Mouse (Mus musculus): ENCODE results near the gene Chst11.
"Not testable (repeated sequence)": the region's sequence is repeated elsewhere in the genome, so short reads cannot be mapped to it uniquely, and the experiment has no call there.

Chst11 gene

GRCm38 (mm10) chr10:83117851-83118250 is 132.6 kb downstream of the Chst11 start:
- no peak for DNase-seq

- DNase-seq = no peak
These were observed 133.3 kb downstream of the Chst11 start for GRCm38 (mm10) chr10:83118613-83119012.

GRCm38 (mm10) chr10:83119016-83119415 is 133.7 kb downstream of the Chst11 start:
- DNase-seq = peak in 1 of 2 experiments; percentile 49

GRCm38 (mm10) chr10:83119461-83119860 is 134.2 kb downstream of the Chst11 start:
- DNase-seq = not testable (repeated sequence)

- DNase-seq = no peak
These were observed 134.6 kb downstream of the Chst11 start for GRCm38 (mm10) chr10:83119909-83120308.

- no peak for DNase-seq
These were observed 135.6 kb downstream of the Chst11 start for GRCm38 (mm10) chr10:83120938-83121337.

- no peak for DNase-seq
These were observed 139.3 kb downstream of the Chst11 start for GRCm38 (mm10) chr10:83124560-83124959.

- peak; percentile 83 to 87 for DNase-seq
These were observed 141.1 kb downstream of the Chst11 start for GRCm38 (mm10) chr10:83126447-83126846.

GRCm38 (mm10) chr10:83128435-83128834 is 143.1 kb downstream of the Chst11 start:
- DNase-seq = no peak

- DNase-seq = no peak
These were observed 144.4 kb downstream of the Chst11 start for GRCm38 (mm10) chr10:83129624-83130218.

- DNase-seq = peak; percentile 38 to 44
These were observed 145.3 kb downstream of the Chst11 start for GRCm38 (mm10) chr10:83130611-83131010.

- no peak for DNase-seq
These were observed 146.6 kb downstream of the Chst11 start for GRCm38 (mm10) chr10:83131884-83132283.

- DNase-seq = peak in 1 of 2 experiments; percentile 50
These were observed 148.7 kb downstream of the Chst11 start for GRCm38 (mm10) chr10:83133866-83134570.

GRCm38 (mm10) chr10:83134896-83135295 is 149.6 kb downstream of the Chst11 start:
- no peak for DNase-seq

GRCm38 (mm10) chr10:83135963-83136362 is 150.7 kb downstream of the Chst11 start:
- DNase-seq = peak; percentile 55 to 61

- DNase-seq = no peak
These were observed 151.8 kb downstream of the Chst11 start for GRCm38 (mm10) chr10:83137103-83137502.

GRCm38 (mm10) chr10:83139276-83139675 is 154.0 kb downstream of the Chst11 start:
- no peak for DNase-seq

GRCm38 (mm10) chr10:83140258-83140936 is 155.1 kb downstream of the Chst11 start:
- DNase-seq = no peak

- no peak for DNase-seq
These were observed 156.1 kb downstream of the Chst11 start for GRCm38 (mm10) chr10:83141434-83141833.

GRCm38 (mm10) chr10:83143049-83143448 is 157.8 kb downstream of the Chst11 start:
- DNase-seq = peak; percentile 69 to 79

GRCm38 (mm10) chr10:83145836-83146235 is 160.5 kb downstream of the Chst11 start:
- DNase-seq = no peak

- no peak for DNase-seq
These were observed 164.3 kb downstream of the Chst11 start for GRCm38 (mm10) chr10:83149342-83150178.

- peak; percentile 53 to 69 for DNase-seq
These were observed 165.3 kb downstream of the Chst11 start for GRCm38 (mm10) chr10:83150587-83150986.
